Mouse (Mus musculus): ENCODE results near the gene Rabgap1l.
A peak's percentile ranks its signal among the peaks of the same experiment; 100 is the strongest.

Rabgap1l gene

DNA sequence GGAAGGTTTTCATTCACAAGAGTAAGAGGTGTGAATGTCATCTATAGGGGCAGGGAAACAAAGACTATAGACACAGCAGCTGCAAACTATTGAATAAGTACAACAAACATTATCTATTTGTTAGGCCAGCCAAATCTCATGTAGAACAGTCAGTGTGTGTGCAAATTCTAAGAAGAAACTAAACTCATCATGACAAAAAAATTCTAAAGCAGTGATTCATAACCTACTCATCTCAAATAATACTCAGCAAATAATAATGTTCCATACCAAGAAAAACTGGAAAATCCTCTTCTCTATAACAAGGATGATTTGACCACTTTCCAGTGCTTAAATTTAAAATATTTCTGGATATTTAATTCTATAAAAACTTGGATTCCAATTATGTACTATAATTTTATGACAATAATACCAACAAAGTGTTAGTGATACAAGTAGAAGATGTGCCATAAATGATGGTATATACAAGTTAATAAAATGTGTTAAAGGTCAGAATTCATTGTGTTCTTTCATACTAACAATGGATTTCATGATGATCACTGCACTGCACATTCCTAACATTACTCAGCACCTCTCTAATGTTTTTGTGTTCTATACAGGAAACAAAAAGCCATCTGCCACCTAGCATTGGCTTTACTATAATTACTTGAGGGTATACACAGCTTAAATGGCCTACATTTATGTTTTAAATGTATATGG, 196.6 kb downstream of the Rabgap1l start:
- no peak for DNase-seq (ENCODE audit: low spot score in 2 of 2)

DNA sequence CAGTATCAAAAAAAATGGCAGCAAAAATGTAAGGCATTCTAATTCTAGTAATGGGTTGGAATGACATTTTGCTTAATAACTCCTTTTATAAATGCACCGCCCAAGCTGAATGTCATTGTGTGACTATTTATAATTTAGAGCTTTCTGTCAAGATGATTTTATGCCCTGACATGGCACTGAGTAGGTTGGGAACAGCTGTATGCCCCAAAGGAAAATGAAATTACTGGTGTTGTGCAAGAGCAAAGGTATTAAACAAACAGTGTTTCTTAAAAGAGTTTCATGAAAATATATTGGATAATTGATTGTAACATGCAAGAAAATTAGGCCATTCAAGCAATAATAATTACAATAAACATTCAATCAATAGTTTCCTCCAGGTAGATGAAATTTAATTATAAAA, 198.4 kb downstream of the Rabgap1l start:
- no peak for DNase-seq (ENCODE audit: low spot score in 2 of 2)

DNA sequence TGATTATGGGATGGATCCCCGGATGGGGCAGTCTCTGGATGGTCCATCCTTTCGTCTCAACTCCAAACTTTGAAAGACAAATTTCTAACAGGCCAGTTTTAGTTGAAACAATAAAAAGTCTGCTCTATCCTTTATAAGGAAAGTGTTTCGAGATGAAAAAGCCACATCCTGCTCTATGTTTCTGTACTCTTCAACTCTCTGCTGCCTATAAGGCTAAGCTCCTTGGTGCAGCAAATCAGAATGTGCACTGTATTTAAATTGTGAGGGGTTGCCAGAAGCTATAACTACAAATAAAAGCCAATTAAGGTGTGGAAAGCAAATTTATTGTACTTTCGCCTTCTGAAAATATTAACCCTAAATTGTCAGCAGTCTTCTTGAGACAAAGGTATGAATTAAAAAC, 198.9 kb downstream of the Rabgap1l start:
- DNase-seq (ENCODE audit: low spot score in 2 of 2) = no peak

DNA sequence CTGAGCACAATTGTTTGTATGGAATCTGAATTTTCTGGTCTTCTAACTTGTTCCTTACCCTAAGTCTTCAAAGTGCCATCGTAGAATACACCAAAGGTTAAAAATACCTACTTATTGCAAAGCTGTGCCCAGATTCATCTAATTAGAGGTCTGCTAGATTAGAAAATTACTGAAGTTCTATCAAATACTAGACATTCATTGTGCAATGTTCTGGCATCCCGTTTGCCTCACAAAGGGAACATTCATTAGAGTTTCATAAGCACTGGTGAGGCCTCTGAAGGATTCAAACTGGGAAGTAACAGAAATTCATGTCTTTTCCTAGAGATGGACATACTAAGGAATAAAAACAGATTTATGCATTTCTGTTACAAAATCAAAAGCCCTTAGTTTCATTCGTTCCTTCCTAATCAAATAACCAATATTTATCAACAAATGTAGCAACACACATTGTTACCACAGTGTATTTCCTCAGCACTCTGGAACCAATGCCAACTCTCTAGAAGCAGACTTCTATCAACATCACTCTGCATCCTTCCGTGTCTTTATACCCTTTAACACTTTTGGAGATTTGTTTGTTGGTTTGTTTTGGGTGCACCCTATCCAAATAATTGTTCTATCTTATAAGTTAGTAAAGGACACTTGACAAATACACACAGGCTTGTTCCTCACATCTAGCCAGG, 204.0 kb downstream of the Rabgap1l start:
- no peak for DNase-seq (ENCODE audit: low spot score in 2 of 2)

DNA sequence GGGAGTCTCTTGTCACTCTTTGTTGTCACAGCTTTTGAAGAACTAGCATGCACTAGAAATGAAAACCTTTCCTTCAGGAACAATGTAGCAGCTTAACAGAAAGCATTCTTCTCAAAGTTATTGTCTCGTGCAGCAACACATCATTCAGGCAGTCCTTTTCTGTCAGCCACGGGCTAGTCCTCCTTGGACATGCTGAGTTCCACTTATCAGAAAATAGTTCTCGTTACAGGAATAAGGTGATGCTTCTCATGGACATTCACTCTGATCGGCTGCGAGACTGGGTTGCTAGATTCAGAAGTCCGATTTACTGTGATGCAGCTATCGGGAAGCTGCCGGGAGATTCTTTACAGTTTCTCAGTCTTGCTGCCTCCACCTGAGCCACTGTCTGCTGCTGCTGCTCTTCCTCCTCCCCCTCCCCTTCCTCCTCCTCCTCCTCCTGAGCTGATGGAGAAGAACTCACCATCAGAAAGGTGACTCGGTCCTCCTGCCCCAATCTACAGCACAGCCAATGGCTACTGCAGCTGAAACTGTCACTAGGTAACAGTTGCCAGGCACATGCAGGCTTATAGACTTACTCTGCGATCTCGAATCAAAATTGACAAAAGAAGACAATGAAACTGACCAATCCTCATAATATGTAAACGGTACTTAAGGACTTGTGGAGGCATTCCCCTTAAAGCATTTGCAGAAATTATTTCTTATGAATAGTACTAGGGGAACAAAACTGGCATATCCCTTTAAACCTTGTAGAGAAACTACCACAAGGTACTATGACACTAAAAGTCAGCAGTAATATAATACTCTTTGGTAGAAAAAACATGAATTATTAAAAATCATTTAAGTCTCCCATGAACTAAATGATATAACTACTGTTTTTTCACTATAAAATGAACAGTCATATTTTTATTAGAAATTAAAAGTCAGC, 213.4 kb downstream of the Rabgap1l start:
- peak in 1 of 2 experiments; percentile 14 for DNase-seq (ENCODE audit: low spot score in 2 of 2)

DNA sequence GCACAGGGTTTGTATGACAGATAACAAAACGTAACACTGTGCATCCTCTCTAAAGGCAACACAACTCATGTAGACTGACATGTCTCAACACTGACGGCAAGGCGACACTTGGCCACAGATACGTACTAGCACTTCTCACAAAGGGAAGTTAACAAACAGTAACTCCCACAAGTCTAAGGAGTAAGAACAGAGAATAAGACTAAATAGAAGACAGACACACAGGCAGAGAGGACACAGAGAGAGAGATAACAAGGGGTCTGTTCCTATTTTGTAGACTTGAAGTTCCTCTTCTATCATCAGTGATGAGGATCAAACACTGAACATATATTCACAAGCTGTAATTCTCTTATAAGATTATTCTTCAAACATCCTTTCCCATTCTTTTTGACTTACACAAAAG, 216.9 kb downstream of the Rabgap1l start:
- no peak for DNase-seq (ENCODE audit: low spot score in 2 of 2)

DNA sequence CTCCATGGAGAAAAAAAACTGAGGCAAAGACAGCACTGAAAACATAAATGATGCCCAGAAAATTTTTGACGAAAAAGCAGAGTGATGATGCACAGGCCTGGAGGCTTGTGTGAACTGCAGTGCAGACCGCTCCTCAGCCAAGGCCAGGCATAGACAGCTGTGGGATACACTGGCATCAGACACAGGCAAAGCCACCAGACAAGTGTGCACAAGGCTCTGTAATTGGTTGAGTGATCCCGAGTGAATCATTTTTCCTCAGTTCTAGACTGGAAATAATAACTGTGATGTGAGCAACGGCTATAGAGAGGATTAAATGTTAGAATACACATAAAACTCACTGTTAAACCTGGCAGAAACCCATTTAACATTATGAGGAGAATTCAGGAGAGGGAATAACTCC, 219.0 kb downstream of the Rabgap1l start:
- no peak for DNase-seq (ENCODE audit: low spot score in 2 of 2)

DNA sequence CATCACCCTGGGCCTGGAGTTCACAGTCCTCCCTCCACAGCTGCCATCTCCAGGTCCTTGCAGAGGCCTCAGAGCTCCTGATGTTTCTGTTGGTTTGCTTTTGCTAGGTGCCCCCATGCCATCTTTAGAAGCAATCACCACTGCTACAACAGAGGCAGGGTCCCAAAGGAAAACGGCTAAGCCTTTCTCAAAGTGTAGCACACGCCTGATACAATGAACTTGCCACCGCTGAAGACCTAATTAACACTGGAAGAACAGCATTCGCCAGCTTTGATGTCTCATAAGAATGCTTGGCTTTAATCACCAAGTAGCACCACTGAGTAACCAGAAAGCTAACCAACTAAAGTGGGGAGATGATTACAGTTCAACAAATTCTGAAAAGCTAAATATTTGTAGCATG, 226.6 kb downstream of the Rabgap1l start:
- DNase-seq (ENCODE audit: low spot score in 2 of 2) = no peak

DNA sequence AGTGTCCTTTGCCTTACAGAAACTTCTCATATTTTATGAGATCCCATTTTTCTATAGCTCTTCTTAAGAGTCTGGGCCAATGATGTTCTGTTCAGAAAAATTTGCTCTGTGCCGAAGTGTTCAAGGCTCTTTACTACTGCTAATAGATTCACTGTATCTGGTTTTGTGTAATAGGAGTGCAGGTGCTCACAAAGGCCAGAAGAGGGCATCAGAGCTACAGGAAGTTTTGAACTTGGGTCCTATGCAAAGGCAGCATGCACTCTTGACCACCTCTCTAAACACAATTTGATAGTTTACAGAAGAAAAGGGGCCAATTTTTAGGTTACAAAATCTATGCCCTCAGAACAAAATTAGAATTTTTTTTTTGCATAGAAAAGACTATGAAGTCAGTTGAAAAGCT, 231.6 kb downstream of the Rabgap1l start:
- DNase-seq (ENCODE audit: low spot score in 2 of 2) = no peak

DNA sequence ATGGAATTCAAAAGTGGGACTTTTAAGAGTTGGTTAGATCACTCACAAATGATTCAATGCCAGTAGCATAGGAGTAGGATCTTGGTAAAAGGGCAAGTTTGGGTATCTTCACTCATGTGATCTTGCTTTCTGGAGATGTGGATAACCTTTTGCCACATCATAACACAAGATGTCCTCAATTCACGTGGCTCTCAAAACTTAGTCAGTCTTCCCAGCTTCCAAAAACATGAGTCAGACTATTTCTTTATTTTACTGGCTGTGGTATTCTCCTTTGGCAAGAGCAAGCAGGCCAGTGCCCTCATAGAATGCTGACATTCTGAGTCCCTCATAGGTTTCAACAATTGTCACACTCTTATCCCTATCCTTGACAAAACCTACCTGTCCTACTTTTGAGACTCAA, 242.4 kb downstream of the Rabgap1l start:
- no peak for DNase-seq (ENCODE audit: low spot score in 2 of 2)

DNA sequence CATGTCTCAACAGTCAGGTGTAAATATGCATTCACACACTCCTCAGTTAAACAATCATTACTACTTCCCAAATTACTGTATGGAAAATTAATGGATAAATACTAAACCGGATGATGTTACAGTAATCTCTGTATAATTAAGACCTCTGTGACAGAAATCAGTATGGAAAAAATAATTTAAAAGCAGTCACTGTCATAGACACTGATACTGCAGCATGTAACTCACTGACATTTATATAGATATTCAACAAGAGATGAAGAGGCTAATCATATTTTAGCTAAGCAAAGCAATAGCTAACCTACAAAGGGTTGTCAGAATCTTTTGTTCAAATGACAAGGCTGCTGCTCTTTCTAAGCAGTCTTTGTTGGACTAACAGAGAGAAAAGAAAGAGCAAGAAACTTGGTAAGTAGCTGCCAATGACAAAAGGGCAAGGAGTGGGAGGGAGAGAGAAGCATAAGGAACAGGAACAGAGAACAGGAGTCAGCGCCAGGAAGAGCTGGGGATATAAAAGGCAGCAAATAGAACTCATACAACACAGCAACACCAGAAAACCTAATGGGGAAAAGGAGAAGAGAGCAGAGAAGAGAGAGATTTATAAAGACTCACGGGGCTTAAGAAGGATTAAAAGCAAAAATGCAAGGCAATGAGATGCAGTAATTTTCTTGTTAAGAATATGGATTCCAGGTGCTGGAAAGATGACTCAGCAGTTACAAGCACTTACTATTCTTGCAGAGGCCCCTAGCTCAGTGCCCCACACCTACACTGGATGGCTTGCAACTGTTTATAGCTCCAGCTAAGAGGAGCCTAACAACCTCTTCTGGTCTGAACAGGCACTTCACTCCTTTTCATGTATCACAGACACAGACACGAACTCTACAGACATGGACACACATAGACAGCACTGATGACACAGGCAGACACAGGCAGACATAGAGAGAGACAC, 244.8 kb downstream of the Rabgap1l start:
- peak; percentile 40 to 53 for DNase-seq (ENCODE audit: low spot score in 2 of 2)

DNA sequence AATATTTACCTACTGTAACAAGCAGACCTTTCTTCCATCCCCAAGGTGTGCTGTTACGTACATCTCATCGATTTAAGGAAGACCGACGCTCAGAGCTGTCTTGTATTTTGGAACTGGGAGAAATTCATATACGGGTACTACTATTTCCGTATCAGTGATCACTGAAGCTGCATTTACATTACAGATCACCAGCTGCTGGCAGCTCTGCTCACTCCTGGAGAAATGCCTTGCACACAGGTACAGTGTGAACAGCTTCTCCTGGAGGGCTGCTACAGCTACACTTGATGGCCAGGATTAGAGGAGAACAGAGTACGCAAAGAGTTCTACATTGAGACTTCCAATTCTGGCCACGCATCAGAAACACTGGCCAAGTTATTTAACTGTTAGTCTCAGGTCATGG, 257.4 kb downstream of the Rabgap1l start:
- DNase-seq (ENCODE audit: low spot score in 2 of 2) = no peak

DNA sequence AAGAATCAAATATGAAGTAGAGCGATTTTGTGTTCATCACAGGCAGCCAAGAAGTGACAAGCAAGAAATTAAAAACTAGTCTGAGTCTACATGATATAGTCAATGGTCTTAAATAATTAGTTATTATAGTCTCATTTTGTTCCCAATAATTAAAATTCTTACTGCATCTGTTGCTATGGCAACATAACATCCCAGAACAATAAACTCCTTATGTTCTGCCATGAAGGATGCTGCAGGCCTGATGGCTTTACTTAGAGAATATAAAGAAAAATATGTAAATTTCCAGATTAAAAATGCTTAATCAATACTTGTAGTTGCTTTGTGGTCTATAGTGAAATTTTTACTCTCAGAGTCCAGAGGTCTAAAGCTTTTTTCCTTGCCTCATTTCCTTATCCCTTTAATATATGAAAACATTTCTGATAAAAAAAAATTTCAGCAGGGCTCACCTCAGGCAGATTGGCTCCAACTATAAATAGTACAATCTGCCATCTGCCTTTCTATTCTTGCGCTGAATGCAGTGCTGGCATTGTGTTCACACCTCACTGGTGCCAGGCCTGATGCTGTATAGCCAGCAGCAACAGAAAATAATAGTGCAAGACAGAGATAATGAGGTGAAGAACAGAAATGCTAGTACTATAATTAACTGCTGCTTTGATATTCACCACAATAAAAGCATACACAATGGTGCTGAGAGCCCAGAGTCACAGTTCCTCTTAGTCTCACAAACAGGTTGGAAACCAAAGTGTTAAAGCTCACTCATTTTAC, 258.3 kb downstream of the Rabgap1l start:
- peak; percentile 12 to 56 for DNase-seq (ENCODE audit: low spot score in 2 of 2)

DNA sequence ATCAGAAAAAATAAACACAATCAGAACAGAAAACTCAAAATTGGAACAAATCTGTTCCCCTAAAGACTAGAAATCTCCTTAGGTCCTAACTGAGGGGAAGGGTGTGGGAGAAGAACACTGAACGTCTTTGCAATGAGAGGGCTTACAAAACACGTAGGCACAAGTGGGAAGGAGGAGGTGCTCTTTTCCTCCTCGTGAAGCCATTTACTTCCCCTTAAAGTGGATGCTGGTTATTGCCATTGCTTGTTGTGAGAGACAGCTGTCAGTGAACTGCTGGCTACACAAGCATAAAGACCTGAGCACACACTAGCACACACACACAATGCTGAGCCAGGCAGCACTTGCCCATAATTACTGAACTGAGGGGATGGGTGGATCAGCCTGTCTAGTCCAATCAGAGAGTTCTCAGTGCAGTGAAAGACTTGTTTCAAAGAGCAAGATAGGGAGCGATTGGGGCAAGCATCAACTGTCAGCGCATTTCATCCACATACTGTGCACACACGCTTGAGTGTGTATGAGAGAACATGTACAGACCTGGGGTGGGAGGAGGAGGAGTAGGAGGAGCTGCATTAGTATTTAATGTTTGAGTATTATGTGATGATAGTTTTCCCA, 259.7 kb downstream of the Rabgap1l start:
- DNase-seq (ENCODE audit: low spot score in 2 of 2) = no peak

DNA sequence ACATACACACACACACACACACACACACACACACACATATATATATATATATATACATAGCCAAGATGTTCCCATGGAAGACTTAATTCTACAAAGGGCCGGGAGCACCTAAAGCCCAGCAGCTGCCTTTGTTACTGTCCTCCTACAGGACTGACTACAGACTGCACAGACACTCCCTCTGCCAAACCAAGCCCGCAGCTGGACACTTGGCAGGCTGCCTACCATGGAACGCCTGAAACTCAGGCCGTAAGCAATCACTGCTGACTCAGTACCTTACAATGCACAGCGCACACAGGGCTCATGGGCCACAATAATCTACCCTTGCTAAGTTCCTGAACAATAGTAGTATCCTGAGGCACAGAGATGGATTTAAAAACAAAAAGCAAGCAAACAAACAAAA, 261.6 kb downstream of the Rabgap1l start:
- DNase-seq (ENCODE audit: low spot score in 2 of 2) = peak; percentile 23 to 45

DNA sequence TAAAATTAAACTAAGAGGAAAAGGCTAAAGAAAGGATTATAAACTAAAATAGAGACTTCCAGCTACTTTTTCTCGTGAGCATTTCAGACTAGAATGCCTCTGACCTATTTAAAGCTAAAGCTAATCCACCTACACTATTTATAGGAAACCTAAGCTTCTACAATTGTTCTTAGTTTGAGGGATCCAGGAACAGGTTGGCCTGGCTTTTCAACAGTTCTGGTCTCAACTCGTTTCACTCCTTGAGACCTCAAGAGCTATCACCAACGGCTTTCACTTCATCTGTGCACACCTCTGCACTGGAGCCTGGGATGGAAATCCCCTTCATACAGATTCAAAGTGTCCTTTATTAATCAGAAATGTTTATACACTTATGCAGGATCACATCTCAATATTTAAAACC, 271.1 kb downstream of the Rabgap1l start:
- DNase-seq (ENCODE audit: low spot score in 2 of 2) = no peak

DNA sequence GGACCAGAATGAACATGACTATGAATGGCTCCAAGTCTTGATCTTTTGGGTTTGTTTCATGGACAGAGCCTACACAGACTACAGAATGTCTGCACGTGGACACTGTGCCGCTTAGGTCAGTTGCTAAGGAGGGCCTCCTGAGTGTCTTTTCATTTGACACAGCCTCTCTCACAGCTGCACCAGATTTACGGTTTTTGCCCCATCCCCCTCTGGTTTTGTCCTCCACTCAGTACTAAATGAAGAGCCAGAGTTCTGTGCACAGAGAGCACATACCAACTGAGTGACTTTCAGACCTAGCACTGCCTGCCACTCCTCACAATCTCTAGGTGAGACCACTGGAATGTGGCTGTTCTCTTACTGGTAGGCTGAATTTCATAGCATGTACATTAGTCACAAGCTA, 272.3 kb downstream of the Rabgap1l start:
- no peak for DNase-seq (ENCODE audit: low spot score in 2 of 2)

DNA sequence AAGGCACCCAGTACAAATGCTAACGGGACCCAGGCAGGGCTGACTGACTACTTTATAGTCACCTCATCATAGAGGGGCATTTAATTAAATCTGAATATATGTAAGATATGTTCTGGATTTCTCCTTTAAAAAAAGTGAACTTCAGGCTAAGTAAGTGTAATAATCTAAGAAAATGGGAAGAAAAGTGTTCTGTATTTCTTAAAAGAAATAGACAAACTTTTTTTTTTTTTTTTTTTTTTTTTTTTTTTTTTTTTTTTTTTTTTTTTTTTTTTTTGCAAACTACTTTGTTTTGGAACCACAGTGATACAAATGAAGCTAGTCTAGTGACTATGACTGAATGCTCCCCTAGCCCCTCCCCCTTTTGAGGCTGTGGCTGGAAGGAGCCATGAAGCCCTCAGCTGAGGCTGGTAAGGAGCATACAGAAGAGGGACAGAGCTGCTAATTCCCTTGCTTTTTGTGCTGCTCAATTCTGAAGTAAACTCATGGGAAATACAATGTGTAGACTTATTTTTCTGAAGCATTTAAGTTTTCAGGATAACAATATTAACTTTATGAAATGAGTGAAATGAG, 273.0 kb downstream of the Rabgap1l start:
- no peak for DNase-seq (ENCODE audit: low spot score in 2 of 2)

DNA sequence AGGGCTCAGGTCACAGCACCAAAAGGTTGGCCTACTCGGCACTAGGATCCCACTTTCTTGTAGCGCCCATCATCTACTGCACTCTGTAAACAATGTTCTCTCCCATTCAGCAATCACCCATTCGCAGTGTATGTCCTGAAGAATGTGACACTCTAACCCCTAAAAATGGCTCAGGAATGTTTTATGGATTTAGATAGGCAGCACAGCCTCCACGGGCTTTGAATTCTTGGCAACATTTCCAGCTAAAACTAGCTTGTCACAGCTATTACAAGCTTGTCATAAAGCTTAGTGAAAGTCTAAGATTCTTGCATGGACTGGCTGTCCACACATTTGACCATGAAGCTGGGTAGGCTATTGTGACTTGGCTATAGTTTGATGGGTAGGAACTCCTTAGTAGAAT, 274.5 kb downstream of the Rabgap1l start:
- no peak for DNase-seq (ENCODE audit: low spot score in 2 of 2)

DNA sequence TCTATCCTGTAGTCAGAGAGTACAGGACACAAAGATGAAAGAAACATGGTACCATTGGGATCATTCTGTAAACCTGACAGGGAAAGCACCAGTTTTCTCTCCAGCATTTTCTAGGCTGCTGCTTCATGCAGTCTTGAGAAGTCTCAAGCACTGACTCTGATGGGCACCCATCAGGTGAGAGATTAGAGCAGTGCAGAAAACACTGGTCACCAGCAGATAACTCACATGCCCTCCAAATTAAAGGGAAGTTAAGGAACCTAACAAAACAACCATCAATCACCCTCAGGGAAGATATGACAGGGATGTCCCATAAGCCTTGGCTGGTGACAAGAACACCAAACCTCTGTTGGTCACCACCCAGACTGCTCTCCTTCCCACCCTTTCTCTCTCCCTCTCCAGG, 285.2 kb downstream of the Rabgap1l start:
- DNase-seq (ENCODE audit: low spot score in 2 of 2) = no peak
